Mouse (Mus musculus) ovary, adult 18-20 months (tissue): ENCODE measurements at regions not wholly inside any gene's neighbourhood (a gene's known extent, or its start where the extent isn't known, plus 50 kb on each side); places are given as distances from the start of the nearest gene placed in this dataset.

Experiments used
- DNase-seq: peaks from one replicate; pipeline ENCODE4 v3.0.0; 2022; ENCODE audit warnings: low spot score, mixed read lengths

GRCm38 (mm10) chr10:17001320-17001719 lies 721.7 kb upstream of the Cited2 start:
- no peak for DNase-seq

DNA sequence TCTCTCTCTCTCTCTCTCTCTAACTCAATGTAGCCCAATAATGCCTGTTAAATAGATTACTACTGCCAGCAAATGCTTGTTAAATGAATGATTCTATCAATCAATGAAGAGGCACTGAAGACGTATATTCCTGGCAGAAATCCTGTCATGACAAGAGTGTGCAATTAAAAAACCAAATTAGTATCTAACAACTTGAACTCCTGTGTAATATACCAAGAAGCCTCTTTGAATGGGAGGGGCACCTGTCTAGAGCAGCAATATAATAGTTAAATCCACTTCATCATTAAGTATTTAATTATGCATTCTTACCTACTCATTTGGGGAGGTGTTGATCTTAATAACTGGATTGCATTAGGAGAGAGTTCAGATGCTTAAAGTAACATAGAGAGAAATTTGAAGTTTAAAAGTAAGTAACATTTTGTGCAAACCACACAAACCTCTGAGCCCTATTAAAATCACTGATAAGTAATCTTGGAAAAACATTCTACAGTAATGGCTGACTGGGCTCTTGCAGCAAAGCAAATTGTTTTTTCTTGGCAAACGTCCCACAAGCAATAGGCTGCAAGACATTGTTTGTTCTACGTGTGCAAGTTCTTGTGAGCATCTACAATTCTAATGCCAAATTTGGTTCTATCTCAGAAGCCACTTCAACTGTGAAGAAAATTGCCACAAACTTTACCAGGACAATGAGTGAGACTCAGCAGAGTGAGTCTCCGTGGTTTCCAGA lies 719.7 kb upstream of the Cited2 start:
- no peak for DNase-seq

GRCm38 (mm10) chr10:17008683-17009082 lies 714.3 kb upstream of the Cited2 start:
- DNase-seq = no peak

DNA sequence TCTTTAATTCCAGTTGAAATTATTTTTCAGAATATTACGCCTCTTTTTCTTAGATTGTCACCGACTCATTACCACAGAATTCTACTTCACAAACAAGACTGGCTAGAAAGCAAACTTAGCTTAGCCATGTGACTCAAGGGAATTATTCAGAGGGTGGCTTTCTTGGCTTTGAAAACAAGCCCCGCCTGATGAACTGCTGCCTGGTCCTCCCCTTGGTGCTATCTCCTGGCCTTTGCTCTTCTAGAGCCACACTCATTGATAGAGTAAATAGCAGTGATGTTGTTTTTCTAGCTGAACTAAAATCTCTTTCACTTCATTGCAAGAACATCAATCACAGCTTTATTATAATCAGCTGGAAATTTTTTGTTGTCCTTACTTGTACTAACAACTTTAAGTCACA lies 713.0 kb upstream of the Cited2 start:
- DNase-seq = peak; percentile 25

DNA sequence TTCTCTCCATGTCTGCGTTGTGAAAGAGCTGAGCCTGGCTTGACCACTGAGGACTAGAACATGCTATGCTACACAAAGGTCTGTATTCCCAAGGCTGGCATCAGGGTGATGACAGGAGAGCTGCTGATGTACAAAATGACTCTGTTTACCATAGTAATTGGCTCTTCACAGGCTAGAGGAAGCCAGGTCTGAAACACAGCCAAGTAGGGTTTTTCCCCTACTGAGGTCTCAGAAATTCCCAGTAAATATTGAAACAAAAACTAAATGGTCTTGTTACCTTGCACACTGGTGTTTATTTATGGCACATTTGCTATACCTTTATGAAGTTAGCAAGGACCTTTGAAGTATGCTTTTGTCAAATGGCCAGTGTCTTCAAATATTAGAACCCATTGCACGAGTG lies 711.1 kb upstream of the Cited2 start:
- no peak for DNase-seq

DNA sequence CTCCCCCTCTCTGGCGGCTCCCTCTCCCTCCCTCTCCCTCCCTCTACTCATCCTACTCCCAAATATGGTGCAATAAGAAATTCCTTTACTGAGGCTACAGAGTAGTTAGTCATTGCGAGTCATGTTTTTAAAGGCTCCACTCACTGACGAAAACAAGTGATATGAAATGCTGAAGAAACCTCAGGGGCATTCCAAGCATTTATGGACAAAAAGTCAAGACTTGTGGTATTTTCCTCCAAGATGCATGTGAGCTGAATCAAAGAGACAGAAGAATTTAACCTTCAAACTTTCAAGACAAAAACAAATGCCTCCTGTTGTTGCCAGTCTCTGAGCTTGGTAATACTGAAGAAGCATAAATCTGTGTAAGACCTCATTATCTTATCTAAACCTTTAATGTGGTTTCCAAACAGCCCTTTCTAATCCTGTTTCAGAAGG lies 710.5 kb upstream of the Cited2 start:
- peak; percentile 49 for DNase-seq

DNA sequence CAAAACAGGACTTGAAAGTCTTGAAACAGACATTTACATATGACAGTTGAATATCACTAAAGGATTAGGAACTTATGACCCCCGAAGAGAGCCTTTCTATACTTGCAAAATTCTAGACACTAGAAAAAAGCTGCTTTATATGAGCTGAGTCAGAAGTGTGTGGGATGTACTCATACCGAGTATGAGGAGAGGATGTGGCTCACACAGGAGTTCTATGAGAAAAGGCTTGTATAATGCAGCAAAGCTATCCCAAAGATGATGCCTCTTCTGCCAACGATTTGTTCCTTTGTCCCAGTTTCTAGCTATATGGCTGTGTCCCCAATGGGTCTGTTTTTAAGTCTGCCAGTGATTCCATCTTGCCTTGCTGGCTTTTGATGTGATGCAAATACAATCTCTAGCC lies 708.2 kb upstream of the Cited2 start:
- no peak for DNase-seq

DNA sequence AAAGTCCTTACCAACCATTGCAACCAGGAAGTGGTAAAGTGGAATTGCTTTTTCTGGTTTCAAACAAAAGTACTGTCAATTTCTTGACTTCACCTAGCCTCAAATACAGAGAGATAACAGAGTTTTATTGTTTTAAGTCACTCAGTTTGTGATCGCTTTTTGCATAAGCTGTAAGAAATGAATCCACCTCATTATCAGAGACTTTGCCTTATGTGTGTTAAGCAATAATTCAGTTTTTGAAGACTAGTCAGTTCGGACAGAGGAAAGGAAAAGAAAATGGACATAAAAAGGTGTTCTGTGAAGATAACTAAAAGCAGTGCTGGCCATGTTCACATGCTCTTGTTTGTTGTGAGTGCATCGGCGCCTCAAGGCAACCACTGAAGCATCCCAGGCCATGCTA lies 706.2 kb upstream of the Cited2 start:
- DNase-seq = no peak

GRCm38 (mm10) chr10:17022216-17023158 lies 700.5 kb upstream of the Cited2 start:
- DNase-seq = no peak

GRCm38 (mm10) chr10:17023571-17024293 lies 699.3 kb upstream of the Cited2 start:
- no peak for DNase-seq

DNA sequence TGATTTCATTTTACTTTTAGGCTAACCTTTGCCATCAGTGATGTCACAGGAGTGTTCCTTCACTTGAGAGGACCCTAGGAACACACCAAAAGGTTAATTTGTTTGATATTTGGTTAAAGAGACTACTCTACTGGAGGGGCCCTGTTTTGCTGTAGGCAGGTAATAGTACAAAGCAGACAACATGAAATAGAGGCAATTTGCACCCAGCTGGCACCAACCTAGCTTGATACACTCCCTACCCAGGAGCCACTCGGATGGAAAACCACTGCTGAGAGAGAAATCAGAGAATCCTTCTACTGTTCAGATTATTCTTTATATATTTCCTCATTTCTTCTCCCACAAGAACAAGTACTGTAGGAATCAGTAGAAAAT lies 698.7 kb upstream of the Cited2 start:
- no peak for DNase-seq

DNA sequence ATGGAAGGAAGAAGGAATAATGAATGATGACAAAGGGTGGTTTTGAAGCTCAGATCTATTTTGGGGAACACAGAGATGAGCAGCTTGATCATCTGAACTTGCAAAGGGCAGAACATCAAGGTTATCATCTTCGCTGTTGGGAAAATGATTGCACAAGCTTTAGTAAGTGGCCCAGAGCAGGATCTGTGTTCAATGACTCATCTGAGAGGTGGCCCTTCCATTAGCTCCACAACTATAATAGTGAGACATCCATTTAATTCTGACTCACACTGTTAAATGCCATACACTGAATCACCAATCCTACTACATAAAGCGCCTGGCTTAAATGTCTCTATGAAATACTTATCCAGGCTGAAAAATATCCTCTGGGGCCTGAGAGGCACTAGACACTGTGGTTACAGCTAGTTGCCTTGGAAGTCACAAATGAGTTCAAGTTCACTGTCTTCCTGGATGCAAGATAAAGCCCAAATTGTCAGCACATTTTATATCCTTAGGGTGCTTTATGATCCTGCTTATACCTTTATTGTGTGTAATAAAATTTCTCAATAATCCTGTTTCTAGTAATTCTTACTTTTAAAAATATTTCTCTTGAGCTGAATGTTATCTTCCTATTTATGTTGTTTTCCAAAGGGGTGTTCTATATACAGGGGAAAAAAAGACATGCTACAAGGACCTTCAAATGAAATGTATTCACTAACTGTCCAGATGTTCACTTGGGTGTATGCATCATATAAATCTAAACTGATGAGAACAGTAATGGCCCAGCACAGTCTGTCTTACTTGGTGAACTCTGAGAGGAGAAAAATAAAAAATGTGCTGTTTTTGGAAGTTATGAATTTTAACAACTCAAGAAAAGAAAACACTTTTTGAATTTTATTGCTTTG lies 687.9 kb upstream of the Cited2 start:
- DNase-seq = no peak

DNA sequence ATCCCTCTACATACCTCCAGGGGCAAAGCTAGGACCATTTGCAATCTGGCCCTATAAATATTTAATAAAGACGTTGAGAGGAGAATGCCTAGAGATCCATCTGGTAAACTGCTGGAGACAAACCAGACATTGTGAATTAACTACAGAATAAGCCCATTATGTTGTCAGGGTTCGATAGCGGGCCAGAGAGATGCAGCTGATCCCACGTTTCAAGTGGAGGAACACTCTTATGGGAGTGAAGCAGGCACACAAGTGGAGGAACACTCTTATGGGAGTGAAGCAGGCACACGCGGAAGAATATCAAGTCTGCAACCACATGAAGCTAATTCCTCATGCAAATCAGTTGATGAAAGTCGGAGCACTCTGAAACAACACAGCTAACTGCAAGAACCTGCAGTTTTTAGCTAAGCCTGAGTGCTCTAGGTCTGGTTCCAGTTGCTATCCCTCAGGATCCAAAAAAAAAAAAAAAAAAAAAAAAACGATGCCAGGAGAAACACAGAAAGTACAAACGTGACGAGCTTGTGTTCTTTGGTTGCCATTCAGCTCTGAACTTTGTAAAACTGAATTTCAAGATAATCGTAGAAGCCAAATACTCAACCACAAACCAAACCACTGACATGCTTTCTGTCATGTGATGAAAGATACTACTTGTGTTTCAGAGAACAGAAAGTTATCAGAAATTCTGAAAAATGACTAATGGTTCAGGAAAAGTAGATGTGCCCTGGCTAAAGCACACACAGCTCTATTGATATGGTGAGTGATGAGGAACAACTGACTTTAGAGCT lies 684.6 kb upstream of the Cited2 start:
- DNase-seq = no peak

- no peak for DNase-seq
Observed at GRCm38 (mm10) chr10:17042090-17042489, 680.9 kb upstream of the Cited2 start.

GRCm38 (mm10) chr10:17042973-17043372 lies 680.0 kb upstream of the Cited2 start:
- DNase-seq = no peak

- no peak for DNase-seq
Observed at GRCm38 (mm10) chr10:17046765-17047164, 676.3 kb upstream of the Cited2 start.

DNA sequence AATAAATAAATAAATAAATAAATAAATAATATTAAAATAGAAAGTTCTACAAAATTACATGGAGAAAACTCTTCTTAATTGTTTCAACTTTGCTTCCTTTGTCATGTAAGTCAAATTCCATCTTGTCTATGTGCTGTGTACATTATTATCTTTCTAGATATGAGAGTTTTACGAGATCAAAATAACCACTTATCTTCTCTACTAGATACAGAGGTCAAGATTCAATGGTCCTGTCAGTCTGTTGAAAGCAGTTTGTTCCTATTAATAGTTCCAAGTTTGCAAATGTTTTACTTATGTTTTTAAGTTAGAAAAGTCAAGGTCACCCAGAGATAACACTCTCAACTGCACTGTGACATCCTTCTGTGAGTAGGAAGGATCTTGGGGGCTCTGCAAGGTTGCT lies 650.1 kb upstream of the Cited2 start:
- DNase-seq = no peak

DNA sequence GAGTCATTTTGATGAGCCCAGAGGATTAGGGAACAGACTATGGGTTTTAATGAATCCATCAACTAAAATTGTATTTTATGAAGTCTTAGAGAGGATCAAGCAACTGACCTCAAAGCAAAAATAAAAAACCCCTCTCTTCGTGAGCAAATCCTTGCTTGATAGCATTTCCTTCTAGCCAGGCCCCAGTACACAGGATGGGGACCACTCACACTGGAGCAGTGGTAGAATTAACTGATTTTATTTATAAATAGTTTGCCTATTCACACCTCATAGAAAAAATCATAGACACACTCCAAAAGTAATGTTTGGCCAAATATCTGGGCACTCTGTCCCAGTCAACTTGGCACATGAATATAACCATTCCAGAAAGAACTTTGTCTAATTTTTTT lies 649.0 kb upstream of the Cited2 start:
- DNase-seq = no peak

DNA sequence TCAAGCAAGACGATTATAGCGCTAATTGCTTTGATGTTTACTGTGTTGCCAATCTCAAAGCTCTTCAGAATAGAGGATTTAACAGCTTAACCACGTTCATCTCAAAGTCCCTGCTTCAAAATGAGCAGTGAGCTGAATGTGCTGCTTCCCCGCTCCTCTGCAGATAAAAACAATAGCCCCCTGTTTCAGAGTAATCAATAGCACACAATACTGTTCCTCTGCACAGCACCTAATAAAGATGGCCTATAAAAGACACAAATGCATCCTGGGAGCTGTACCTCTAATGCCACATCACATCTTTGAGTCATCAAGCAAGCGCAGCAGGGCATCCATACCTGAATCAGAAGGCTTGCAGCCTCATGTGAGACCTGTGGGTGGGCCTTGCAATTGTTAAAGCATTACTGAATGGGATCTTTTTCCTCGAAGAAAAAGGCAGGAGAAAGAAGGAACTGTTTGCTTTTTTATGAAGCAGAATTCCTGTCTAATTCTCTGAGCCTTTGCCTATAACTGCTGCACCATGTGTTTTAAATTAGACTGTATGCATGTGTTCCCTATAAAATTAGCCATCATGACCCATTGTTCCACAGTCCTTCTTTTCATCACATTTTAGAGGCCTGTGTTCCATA lies 648.5 kb upstream of the Cited2 start:
- DNase-seq = no peak

DNA sequence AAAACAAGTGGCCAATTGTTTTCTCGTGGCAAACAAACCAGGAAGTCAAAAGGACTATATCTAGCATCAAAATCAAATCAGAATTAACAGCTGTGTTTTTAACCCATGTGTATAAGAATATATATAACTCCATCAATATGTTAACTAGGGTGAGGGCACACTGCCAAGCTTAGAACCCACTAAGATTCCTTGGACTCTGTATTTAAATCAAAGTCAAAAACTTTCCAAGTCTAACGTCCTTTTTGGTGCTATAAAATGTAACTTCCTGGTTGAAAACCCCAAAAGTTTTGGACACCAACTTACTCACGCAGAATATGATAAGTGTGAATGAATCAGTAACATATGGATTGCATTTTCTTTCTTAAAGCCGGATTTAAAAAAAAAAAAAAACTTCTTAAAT lies 647.9 kb upstream of the Cited2 start:
- DNase-seq = no peak
